Mouse (Mus musculus): Measurements from ENCODE around the gene Thnsl1. TPM values are rescaled to one million over a fixed set of nuclear protein-coding genes. Genes with fewer than 3 reads are reported as not detected.
A peak's percentile ranks its signal among the peaks of the same experiment; 100 is the strongest.
"Not testable (repeated sequence)": the region's sequence is repeated elsewhere in the genome, so short reads cannot be mapped to it uniquely, and the experiment has no call there.

Gene Thnsl1
- total RNA-seq, 4 experiments from 2014 or later: 19.1 to 24.0 (median 19.6) TPM

- no peak for DNase-seq (ENCODE audit: low spot score in 2 of 2)
Measured at GRCm38 (mm10) chr2:21235844-21236386, 30.4 kb downstream of the Thnsl1 start.

- DNase-seq (ENCODE audit: low spot score in 2 of 2): no peak
Measured at GRCm38 (mm10) chr2:21236846-21237245, 31.3 kb downstream of the Thnsl1 start.

GRCm38 (mm10) chr2:21244104-21244503 lies 38.6 kb downstream of the Thnsl1 start:
- DNase-seq (ENCODE audit: low spot score in 2 of 2): not testable (repeated sequence)

- no peak for DNase-seq (ENCODE audit: low spot score in 2 of 2)
Measured at GRCm38 (mm10) chr2:21244986-21245385, 39.5 kb downstream of the Thnsl1 start.

- no peak for DNase-seq (ENCODE audit: low spot score in 2 of 2)
Measured at GRCm38 (mm10) chr2:21245477-21246102, 40.1 kb downstream of the Thnsl1 start.

GRCm38 (mm10) chr2:21253644-21254043 lies 48.1 kb downstream of the Thnsl1 start:
- DNase-seq (ENCODE audit: low spot score in 2 of 2): no peak

- no peak for DNase-seq (ENCODE audit: low spot score in 2 of 2)
Measured at GRCm38 (mm10) chr2:21254308-21254707, 48.8 kb downstream of the Thnsl1 start.

- no peak for DNase-seq (ENCODE audit: low spot score in 2 of 2)
Measured at GRCm38 (mm10) chr2:21258281-21258680, 52.8 kb downstream of the Thnsl1 start.

- DNase-seq (ENCODE audit: low spot score in 2 of 2): no peak
Measured at GRCm38 (mm10) chr2:21259081-21259480, 53.6 kb downstream of the Thnsl1 start.

GRCm38 (mm10) chr2:21260060-21260459 lies 54.5 kb downstream of the Thnsl1 start:
- DNase-seq (ENCODE audit: low spot score in 2 of 2): no peak

GRCm38 (mm10) chr2:21261370-21262006 lies 56.0 kb downstream of the Thnsl1 start:
- DNase-seq (ENCODE audit: low spot score in 2 of 2): peak in 1 of 2 experiments; percentile 45

GRCm38 (mm10) chr2:21264031-21264430 lies 58.5 kb downstream of the Thnsl1 start:
- peak in 1 of 2 experiments; percentile 23 for DNase-seq (ENCODE audit: low spot score in 2 of 2)

Other genes starting within 250 kb of the Thnsl1 start
- 100 to 1,000 TPM; 218 to 248 (median 233) TPM for gene Arhgap21, start 236.8 kb upstream of the Thnsl1 start, total RNA-seq (2022)
- gene Enkur, start 359 bp upstream of the Thnsl1 start, total RNA-seq (2022): 1 to 10 TPM; 3.3 to 4.9 (median 4.0) TPM
- gene Gpr158, start 161.8 kb downstream of the Thnsl1 start, total RNA-seq (2022): 100 to 1,000 TPM; 105 to 124 (median 114) TPM

Data from left cerebral cortex, adult 8-10 months (tissue).